Mouse (Mus musculus) hematopoietic stem cell, adult 5-6 weeks (primary cell): Measurements from ENCODE around the gene Gstcd. TPM values are rescaled to one million over a fixed set of nuclear protein-coding genes. Genes with fewer than 3 reads are reported as not detected.

ENCODE experiments used
- ATAC-seq, 2 experiments: fragments of 125-278 bp in 1 of 2; replicated peaks in 1 of 2; 2 replicates each; pipeline ENCODE4 v1.8.0; 2016 to 2017; ENCODE audit warnings: inconsistent platforms in 2 of 2, mild to moderate bottlenecking in 2 of 2, moderate number of reproducible peaks in 2 of 2, low read depth in 1 of 2, moderate TSS enrichment in 1 of 2; ENCODE audit not compliant: low FRiP score in 2 of 2, poor library complexity in 2 of 2, severe bottlenecking in 2 of 2, insufficient read depth in 1 of 2, low TSS enrichment in 1 of 2
- total RNA-seq: library from RNA; stranded (forward); fragments of 172-1452, 232-1000 nt; gene quantifications from 2 replicates; pipeline ENCODE4 v1.2.3, GENCODE M21; 2017

Gstcd gene
- total RNA-seq, 1 experiment from 2014 or later, result 21.2 TPM

GRCm38 (mm10) chr3:132949791-132950528 is 141.9 kb downstream of the Gstcd start, which contains the start of gene Npnt:
Npnt (minus strand) TSS chr3:132950291.
- ATAC-seq, result peak; percentile 18 to 37; a peak in 3 of 4 replicates

GRCm38 (mm10) chr3:132949380-132949790 is 142.4 kb downstream of the Gstcd start:
- ATAC-seq, result peak; percentile 34 to 41

GRCm38 (mm10) chr3:132948298-132948795 is 143.5 kb downstream of the Gstcd start:
- no peak for ATAC-seq

GRCm38 (mm10) chr3:132946086-132946485 is 145.7 kb downstream of the Gstcd start:
- no peak for ATAC-seq

- no peak for ATAC-seq
Measured at GRCm38 (mm10) chr3:132945669-132946068, 146.2 kb downstream of the Gstcd start.

GRCm38 (mm10) chr3:132944609-132945008 is 147.2 kb downstream of the Gstcd start:
- ATAC-seq, result no peak

- ATAC-seq, result no peak
Measured at GRCm38 (mm10) chr3:132944193-132944592, 147.6 kb downstream of the Gstcd start.

- no peak for ATAC-seq
Measured at GRCm38 (mm10) chr3:132942778-132943177, 149.1 kb downstream of the Gstcd start.

GRCm38 (mm10) chr3:132940181-132940990 is 151.4 kb downstream of the Gstcd start:
- no peak for ATAC-seq

- ATAC-seq, result no peak
Measured at GRCm38 (mm10) chr3:132939006-132939405, 152.8 kb downstream of the Gstcd start.

GRCm38 (mm10) chr3:132934649-132935048 is 157.2 kb downstream of the Gstcd start:
- ATAC-seq, result no peak

Other genes starting within 250 kb of the Gstcd start
- gene Npnt, start 141.7 kb downstream of the Gstcd start, total RNA-seq, result 0.40 and 4.3 TPM in 2 replicates
- gene Ints12, start 193 bp downstream of the Gstcd start, total RNA-seq, result 13.4 and 19.8 TPM in 2 replicates
- not detected in 2 replicates for gene Arhgef38, start 142.9 kb upstream of the Gstcd start, total RNA-seq
- gene Ppa2, start 218.1 kb upstream of the Gstcd start, total RNA-seq, result 47.6 and 154 TPM in 2 replicates